Mouse (Mus musculus) hindbrain, embryonic 13.5 days (tissue): ENCODE results near the gene Cers6. TPM values are rescaled to one million over a fixed set of nuclear protein-coding genes. Genes with fewer than 3 reads are reported as not detected.

ENCODE experiments used
- ATAC-seq: fragments of 200-750 bp; cut with Nextera tagmentation; 2 replicates; pipeline ENCODE4 v1.8.0; 2017; ENCODE audit warnings: moderate TSS enrichment; ENCODE audit not compliant: low FRiP score
- H3K27ac ChIP-seq: fragments of 300-500 bp; sonication (generic); 2 replicates; pipeline ENCODE4 v1.5.1; 2015; ENCODE audit warnings: inconsistent platforms, mild to moderate bottlenecking, moderate library complexity
- H3K27me3 ChIP-seq: fragments of 300-500 bp; sonication (generic); 2 replicates; pipeline ENCODE4 v1.6.1; 2015; ENCODE audit warnings: mild to moderate bottlenecking, inconsistent platforms
- H3K36me3 ChIP-seq: fragments of 300-500 bp; sonication (generic); 2 replicates; pipeline ENCODE4 v1.6.1; 2015; ENCODE audit warnings: mild to moderate bottlenecking, inconsistent platforms
- H3K4me1 ChIP-seq: fragments of 300-500 bp; sonication (generic); replicated peaks from 2 replicates; pipeline ENCODE4 v1.6.1; 2015; ENCODE audit warnings: inconsistent platforms
- H3K4me2 ChIP-seq: fragments of 300-500 bp; sonication (generic); 2 replicates; pipeline ENCODE4 v1.6.1; 2015; ENCODE audit warnings: inconsistent platforms, mild to moderate bottlenecking, moderate library complexity
- H3K4me3 ChIP-seq: fragments of 300-500 bp; sonication (generic); 2 replicates; pipeline ENCODE4 v1.5.1; 2015; ENCODE audit warnings: mild to moderate bottlenecking, inconsistent platforms
- H3K9ac ChIP-seq: fragments of 300-500 bp; sonication (generic); 2 replicates; pipeline ENCODE4 v1.6.1; 2015; ENCODE audit warnings: mild to moderate bottlenecking, inconsistent platforms
- H3K9me3 ChIP-seq: fragments of 300-500 bp; sonication (generic); 2 replicates; pipeline ENCODE4 v1.6.1; 2016; ENCODE audit warnings: inconsistent platforms
- WGBS: fragments of 180-500 bp; shearing (Covaris S2); methylation state at CpG from one replicate; pipeline ENCODE4 v1.1.7; 2015; 5-methylcytosine and 5-hydroxymethylcytosine counted together
- polyA plus RNA-seq: library from polyadenylated mRNA; unstranded; fragments of >200 nt; fragmentation: Nextera tagmentation; extraction: Ambion mirVana; gene quantifications from 2 replicates; pipeline ENCODE4 v1.2.1, GENCODE M21; 2015

The Cers6 gene
- polyA plus RNA-seq, 1 experiment from 2014 or later: 64.5 TPM

DNA sequence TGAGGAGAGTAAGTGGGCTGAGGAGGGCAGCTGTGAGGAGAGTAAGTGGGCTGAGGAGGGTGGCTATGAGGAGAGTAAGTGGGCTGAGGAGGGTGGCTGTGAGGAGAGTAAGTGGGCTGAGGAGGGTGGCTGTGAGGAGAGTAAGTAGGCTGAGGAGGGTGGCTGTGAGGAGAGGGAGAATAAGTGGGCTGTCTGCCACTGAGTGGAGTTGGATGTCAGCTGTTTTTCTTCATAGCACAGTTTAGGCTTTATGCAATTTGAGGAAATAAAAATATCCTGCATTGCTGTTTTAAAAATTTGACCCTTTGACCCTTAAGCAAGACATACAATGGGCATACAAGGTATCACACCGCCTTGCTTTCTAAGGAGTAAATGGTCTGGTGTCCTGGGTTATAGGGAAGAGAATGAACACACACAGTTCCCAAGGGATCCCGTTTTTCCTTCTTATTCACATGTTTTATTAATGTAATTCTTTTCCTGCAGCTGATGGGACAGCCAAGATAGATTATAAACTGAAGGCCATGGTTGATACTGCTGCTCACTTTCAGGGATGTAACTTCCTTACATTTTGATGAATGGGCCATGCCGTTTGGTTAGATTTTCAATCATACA is 27.0 kb downstream of the Cers6 start:
- Histone ChIP-seq H3K27me3 (no peaks in the 10 kb centered on the region), H3K4me1 (peaks cover 22% of the 10 kb centered on the region), H3K36me3 (no peaks in the 10 kb centered on the region), H3K4me2 (no peak overlapping the region), H3K9me3 (no peaks in the 10 kb centered on the region), H3K4me3 (no peak overlapping the region), H3K27ac (no peak overlapping the region), H3K9ac (no peak overlapping the region)
- WGBS: 47% methylated on average over 3 of the region's 3 CpGs
- no peak for ATAC-seq

DNA sequence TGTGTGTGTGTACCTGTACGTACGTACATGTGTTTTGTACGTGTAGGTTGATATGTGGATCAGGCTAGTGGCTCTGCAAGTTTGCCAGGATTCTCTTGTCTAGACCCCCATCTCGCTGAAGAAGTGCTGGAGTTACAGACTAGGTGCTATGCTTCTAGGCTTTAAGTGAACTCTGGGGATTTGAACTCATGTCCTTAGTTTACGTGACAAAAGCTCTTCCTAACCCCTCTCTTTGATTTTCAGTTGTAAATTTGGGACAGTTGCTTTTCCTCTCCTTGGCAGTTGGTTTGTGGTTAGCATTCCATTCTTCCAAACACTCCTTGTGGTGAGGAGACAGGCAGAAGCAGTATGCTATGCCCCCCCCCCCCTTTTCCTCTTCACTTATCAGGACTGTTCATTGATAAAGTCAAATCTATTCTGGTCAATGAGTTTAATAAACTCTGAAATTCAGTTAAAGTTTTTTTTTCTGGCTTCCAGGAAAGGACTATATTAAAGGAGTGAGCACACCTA is 28.5 kb downstream of the Cers6 start:
- ATAC-seq: no peak
- Histone ChIP-seq H3K9ac (no peak overlapping the region), H3K27me3 (no peaks in the 10 kb centered on the region), H3K4me1 (peaks cover 24% of the 10 kb centered on the region), H3K36me3 (no peaks in the 10 kb centered on the region), H3K4me3 (no peak overlapping the region), H3K9me3 (no peaks in the 10 kb centered on the region), H3K4me2 (no peak overlapping the region), H3K27ac (no peak overlapping the region)
- WGBS: 86% methylated on average over 5 of the region's 5 CpGs

GRCm38 (mm10) chr2:68892476-68892875 is 31.2 kb downstream of the Cers6 start:
- Histone ChIP-seq H3K27ac (no peak overlapping the region), H3K4me1 (peaks cover 36% of the 10 kb centered on the region), H3K36me3 (no peaks in the 10 kb centered on the region), H3K27me3 (no peaks in the 10 kb centered on the region), H3K4me3 (no peak overlapping the region), H3K4me2 (no peak overlapping the region), H3K9me3 (no peaks in the 10 kb centered on the region), H3K9ac (no peak overlapping the region)
- 93% methylated on average over 4 of the region's 4 CpGs for WGBS
- no peak for ATAC-seq

DNA sequence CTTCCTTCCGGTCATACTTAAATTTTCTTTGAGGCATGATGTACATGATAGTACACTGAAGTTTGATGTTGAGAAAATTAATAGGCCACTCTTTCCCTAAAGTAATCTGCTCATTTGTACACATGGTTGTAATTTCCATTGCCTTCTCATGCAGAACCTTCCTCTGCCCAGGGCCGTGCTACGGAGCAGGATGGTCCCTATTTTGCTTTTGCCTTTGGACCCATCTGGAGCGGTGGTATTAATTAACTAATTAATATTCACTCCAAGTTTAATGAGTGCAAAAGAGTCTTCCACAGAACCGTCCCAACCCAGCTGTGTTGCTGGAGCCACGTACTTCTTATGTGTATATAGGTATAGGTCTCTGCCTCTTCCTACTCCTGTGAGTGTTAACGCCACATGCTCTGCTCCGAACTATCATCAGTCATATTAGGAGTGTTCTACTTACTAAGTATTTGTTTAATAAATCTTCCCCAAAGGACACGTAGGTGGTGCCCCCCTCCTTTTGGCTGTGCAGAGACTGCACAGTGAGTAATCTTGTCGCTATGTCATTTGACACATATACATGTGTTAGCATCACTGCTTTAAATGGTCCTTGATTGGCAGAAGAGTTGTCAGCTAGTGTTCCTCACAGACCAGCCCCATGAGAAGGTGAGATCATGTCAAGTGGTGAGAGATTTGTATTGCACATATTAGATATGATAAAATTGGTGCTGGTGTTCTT is 34.0 kb downstream of the Cers6 start:
- 60% methylated on average over 10 of the region's 10 CpGs for WGBS

DNA sequence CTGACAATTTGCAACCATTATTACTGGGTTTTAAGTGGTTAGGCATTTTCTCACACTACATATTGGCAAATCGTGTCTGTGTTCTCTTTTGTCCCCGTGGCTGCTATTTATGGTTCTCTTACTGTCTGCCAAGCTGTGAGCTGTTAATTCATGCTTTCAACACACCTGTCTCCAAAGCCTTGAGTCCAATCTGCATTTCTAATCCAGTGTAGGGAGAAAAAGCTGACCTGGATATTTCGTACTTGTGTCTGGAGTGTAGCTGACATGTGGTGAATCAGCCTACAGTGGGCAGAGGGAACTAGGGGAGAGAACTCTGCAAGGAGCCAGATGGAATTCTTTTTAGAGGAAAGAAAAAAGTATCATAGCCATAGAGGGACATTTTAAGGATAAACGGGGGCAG is 35.0 kb downstream of the Cers6 start:
- Histone ChIP-seq H3K27ac (no peak overlapping the region), H3K36me3 (no peaks in the 10 kb centered on the region; the same call in 1 of the 2 replicates), H3K27me3 (no peaks in the 10 kb centered on the region), H3K9me3 (no peaks in the 10 kb centered on the region), H3K9ac (no peak overlapping the region), H3K4me2 (no peak overlapping the region), H3K4me3 (no peak overlapping the region), H3K4me1 (peaks cover 22% of the 10 kb centered on the region)
- no peak for ATAC-seq
- 71% methylated on average over 4 of the region's 4 CpGs for WGBS

More for the DNA sequence above, 34.0 kb downstream of the Cers6 start:
- Histone ChIP-seq H3K36me3 (no peaks in the 10 kb centered on the region; the same call in 1 of the 2 replicates), H3K4me2 (no peak overlapping the region), H3K9me3 (no peaks in the 10 kb centered on the region), H3K9ac (no peak overlapping the region), H3K4me3 (no peak overlapping the region), H3K4me1 (peaks cover 22% of the 10 kb centered on the region), H3K27ac (no peak overlapping the region), H3K27me3 (no peaks in the 10 kb centered on the region)
- ATAC-seq: peak; percentile 65

DNA sequence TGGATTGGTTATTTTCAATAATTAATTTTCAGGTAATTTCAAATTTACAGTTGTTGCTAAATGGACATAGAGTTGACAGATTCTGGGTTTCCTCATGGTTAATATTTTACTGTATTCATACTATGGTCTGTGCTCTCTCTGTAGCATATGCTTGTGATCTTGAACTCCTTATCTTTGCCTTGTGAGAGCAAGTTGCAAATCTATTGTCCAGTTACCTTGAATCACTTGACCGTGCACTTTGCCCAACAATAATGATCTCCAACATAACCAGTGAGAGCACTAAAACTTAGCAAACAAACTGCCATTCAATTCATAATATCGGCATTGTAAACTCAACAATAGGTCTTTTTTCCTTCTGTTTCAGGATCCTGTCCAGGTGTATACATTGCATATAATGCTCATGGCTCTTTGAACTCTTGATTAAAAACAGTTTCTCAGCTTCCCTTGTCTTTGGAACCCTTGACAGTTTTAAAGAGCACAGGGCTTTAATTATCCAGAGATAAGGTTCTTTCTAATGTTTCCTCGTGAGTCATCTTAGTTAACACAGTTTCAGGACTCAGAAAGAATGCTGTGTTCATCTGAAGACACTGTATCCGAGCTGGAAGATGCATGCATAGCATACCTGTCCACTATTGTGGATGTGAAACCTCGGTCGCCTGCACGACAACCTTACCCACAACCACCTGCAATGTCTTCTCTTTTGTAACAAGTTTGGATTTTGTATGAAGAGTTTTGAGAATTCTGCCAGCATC is 38.7 kb downstream of the Cers6 start:
- 91% methylated on average over 7 of the region's 7 CpGs for WGBS
- no peak for ATAC-seq
- Histone ChIP-seq H3K4me3 (no peak overlapping the region), H3K9me3 (no peaks in the 10 kb centered on the region), H3K27ac (no peak overlapping the region), H3K4me2 (no peak overlapping the region), H3K27me3 (no peaks in the 10 kb centered on the region), H3K4me1 (peaks cover 25% of the 10 kb centered on the region), H3K36me3 (no peaks in the 10 kb centered on the region; the same call in 1 of the 2 replicates), H3K9ac (no peak overlapping the region)

DNA sequence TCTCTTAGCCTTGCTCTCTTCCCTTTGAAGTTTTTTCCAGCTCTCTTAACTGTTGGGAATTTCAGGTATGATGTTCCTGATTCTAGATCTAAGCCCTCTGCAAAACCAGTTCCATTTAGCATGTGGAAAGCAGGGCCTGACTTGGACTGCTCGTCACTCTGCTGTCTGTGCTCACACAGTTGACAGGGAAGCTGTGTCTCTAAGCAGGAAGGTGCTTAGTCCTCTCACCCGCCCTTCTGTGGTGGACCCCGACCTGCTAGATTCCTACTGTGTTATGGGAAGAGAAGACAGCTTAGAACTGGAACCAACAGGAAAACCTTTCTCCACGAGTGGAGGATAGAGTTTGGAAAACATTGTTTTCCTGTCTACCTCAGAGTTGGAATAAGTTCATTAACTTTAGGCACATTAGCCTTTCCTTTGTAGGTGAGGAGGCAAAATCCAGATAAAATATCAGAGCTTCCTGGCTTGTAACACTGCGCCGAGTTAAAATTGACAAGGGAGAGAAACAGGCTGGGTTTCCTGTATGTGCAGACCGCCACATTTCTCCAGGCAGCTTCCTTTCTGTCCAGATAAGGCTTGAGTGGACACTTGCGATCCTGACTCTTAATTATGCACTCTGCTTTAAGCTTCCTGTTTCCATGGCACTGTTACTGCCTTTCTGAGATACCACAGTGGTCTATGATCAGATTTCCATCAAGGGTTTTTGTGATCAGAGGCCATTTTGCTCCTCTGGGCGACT is 39.6 kb downstream of the Cers6 start:
- no peak overlapping the region for H3K27ac ChIP-seq
- H3K36me3 ChIP-seq: no peaks in the 10 kb centered on the region; the same call in 1 of the 2 replicates
- no peak overlapping the region for H3K4me2 ChIP-seq
- WGBS: 83% methylated on average over 9 of the region's 9 CpGs
- no peaks in the 10 kb centered on the region for H3K9me3 ChIP-seq
- peaks cover 16% of the 10 kb centered on the region for H3K4me1 ChIP-seq
- ATAC-seq: no peak
- H3K9ac ChIP-seq: no peak overlapping the region
- no peak overlapping the region for H3K4me3 ChIP-seq
- H3K27me3 ChIP-seq: no peaks in the 10 kb centered on the region

DNA sequence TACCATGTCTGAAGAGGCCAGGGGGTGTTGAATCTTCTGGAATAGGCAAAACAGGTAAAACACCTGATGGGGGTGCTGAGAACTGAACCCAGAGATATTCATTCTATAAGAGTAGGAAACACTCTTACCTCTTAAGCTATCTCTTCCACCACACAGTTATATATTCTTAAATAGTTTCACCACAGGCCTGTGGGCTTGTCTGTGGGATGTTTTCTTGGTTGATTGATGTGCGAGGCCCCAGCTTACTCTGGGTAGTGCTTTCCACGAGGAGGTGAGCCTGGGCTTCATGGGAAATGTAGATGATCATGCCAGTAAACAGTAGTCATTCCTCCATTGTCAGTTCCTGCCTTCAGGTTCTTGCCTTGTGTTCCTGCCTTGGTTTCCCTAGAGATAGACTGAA is 40.5 kb downstream of the Cers6 start:
- Histone ChIP-seq H3K27me3 (no peaks in the 10 kb centered on the region), H3K4me3 (no peak overlapping the region), H3K27ac (no peak overlapping the region), H3K4me2 (no peak overlapping the region), H3K4me1 (peaks cover 7% of the 10 kb centered on the region; the same call in 1 of the 2 replicates), H3K9ac (no peak overlapping the region), H3K36me3 (no peaks in the 10 kb centered on the region; the same call in 1 of the 2 replicates), H3K9me3 (no peaks in the 10 kb centered on the region)
- WGBS: 81% methylated on average over 2 of the region's 2 CpGs
- ATAC-seq: no peak

DNA sequence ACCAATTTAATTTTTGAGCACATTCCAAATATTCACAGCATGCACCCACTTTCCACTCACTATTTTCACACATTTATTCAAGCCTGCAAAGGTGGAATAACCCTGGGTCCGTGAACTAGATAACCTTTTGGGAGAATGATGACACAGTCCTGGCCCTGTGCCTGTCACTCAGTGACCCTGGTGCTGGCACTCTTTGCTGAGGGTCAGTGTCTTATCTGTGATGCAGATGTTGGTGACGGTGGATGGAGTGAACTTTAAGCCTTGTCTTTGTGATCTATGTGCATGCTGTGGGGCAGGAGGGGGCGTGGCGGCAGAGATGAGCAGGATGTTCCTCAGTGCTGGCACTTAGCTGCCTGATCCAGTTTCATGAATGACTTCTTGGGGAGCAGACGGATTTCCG is 41.3 kb downstream of the Cers6 start:
- H3K27ac ChIP-seq: no peak overlapping the region
- H3K9me3 ChIP-seq: no peaks in the 10 kb centered on the region
- peaks cover 6% of the 10 kb centered on the region; the same call in 1 of the 2 replicates for H3K4me1 ChIP-seq
- no peak overlapping the region for H3K9ac ChIP-seq
- H3K27me3 ChIP-seq: no peaks in the 10 kb centered on the region
- H3K36me3 ChIP-seq: no peaks in the 10 kb centered on the region; the same call in 1 of the 2 replicates
- no peak overlapping the region for H3K4me2 ChIP-seq
- H3K4me3 ChIP-seq: no peak overlapping the region
- 81% methylated on average over 6 of the region's 6 CpGs for WGBS
- no peak for ATAC-seq

DNA sequence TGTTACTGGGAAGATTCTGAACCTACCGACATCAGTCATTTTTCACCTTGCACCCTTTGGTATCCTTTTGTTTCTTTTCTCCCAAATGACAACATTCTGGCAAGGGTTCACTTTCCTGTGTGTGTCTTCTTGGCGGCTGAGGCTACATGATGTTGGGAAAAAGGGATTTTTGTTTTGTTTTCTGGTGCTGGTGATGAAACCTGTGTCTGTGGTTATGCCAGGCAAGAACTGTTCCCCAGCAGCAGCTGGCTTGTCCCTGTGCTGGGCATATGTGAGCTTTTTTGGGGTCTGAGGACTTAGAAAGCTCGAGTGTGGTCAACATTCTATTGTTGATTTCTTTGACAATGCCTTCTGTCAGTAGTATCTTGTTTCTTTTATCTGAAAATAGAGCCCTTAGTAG is 45.7 kb downstream of the Cers6 start:
- no peak overlapping the region for H3K4me2 ChIP-seq
- no peaks in the 10 kb centered on the region for H3K36me3 ChIP-seq
- no peak overlapping the region for H3K27ac ChIP-seq
- H3K27me3 ChIP-seq: no peaks in the 10 kb centered on the region
- ATAC-seq: no peak
- no peak overlapping the region for H3K9ac ChIP-seq
- WGBS: 84% methylated on average over 3 of the region's 3 CpGs
- no peak overlapping the region for H3K4me3 ChIP-seq
- no peaks in the 10 kb centered on the region for H3K9me3 ChIP-seq
- peaks cover 15% of the 10 kb centered on the region for H3K4me1 ChIP-seq

DNA sequence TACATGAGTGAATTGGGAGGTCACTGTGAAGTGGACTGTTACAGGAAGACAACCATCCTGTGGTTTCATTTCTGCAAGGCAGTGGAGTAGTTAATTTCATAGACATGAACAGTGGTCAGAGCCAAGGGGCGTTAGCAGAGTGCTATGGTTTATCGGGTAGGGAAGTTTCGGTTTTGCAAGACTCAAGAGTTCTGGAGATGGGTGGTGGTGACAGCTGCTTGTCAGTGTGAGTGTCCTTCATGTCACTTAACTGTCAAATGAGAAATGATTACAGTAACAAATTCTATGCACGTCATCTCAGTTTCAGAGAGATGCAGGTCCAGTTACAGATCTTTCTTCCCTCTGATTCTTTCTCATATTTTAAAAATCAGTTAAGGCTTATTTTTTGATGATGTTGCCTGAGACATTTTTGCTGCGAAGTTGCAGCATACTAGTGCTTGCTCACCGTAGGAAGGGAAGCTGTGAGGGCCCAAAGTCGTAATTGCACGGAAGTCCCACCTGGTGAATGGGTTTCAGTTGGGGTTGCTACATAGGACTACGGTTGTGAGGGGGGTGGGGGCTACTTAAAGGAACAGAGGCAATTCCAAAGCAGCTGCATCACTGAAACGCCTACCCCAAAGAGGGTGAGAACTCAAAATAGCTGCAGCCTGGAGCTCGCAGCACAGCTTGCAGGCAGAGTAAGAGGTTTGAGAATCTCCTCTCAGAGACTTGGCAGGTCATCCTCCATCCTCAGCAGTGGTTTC is 46.7 kb downstream of the Cers6 start:
- ATAC-seq: no peak
- Histone ChIP-seq H3K4me2 (no peak overlapping the region), H3K9me3 (no peaks in the 10 kb centered on the region), H3K27ac (no peak overlapping the region), H3K9ac (no peak overlapping the region), H3K4me3 (no peak overlapping the region), H3K4me1 (peaks cover 9% of the 10 kb centered on the region), H3K27me3 (no peaks in the 10 kb centered on the region), H3K36me3 (no peaks in the 10 kb centered on the region)
- 81% methylated on average over 11 of the region's 11 CpGs for WGBS
